Mouse (Mus musculus) T-cell, adult 2 months (primary cell): ENCODE measurements around the gene Gm21913.
"Not testable (repeated sequence)": the region's sequence is repeated elsewhere in the genome, so short reads cannot be mapped to it uniquely, and the experiment has no call there.

ENCODE experiments used
- DNase-seq: peaks from one replicate; pipeline ENCODE4 v3.0.0; 2022; ENCODE audit warnings: low spot score

Gene Gm21913

DNA sequence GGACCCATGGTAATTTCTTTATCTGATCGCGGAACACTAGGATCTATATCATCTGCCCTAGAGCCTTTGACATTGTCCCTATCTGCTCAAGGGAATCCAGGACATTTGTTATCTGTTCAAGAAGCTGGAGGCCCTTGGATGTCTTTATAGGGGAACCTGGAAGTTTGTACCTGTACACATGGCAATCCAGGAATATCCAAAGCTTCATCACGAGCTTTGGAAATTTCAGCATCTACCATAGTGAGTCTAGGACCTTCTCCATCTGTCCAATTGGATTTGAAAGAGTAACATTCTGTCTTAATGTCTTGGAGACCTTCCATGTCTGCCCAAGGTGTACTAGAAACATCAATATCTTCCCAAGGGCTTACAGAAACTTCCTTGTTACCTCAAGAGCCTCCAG, at the start of gene Gm21913:
Gene Gm21913 (plus strand): TSS at position 301 of the 400 bp plus-strand sequence.
- DNase-seq = not testable (repeated sequence)
